Mouse (Mus musculus): ENCODE results near the gene Cd320. TPM values are rescaled to one million over a fixed set of nuclear protein-coding genes. Genes with fewer than 3 reads are reported as not detected.

Gene Cd320
- polyA plus RNA-seq, 1 experiment, result 30.6 TPM

DNA sequence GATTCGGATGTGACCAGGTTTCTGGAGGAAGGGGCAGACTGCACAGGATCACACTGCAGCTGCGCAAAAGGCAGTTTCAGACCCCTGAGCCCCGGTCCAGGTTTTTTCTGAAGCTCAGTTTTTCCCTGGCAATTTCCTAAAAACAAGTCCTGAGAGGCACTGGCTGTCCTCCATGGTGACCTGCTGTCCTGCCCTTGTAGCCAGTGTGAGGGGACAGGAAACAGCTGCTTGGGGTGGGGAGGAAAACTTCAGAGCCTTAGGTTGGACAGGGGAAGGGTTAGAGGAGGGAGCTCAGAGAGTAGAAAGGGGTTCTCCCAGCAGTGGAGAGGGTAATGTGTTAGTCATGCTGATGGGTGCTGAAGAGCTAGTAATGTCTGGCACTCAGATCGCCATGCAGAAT lies 29.9 kb upstream of the Cd320 start:
- Histone ChIP-seq H3K9ac (ENCODE audit: low read depth, poor library complexity, severe bottlenecking) (no peak overlapping the region), H3K9me3 (replicated peaks; ENCODE audit: control insufficient read depth, insufficient read depth, low read length, poor library complexity, severe bottlenecking) (no peaks in the 10 kb centered on the region), H3K27me3 (ENCODE audit: control insufficient read depth, insufficient read depth, low read length, poor library complexity, severe bottlenecking) (no peaks in the 10 kb centered on the region), H3K4me3 (ENCODE audit: low read depth, low read length) (no peak overlapping the region), H3K27ac (ENCODE audit: insufficient read depth, low read length) (no peak overlapping the region), H3K36me3 (ENCODE audit: control insufficient read depth, insufficient read depth, low read length, poor library complexity, severe bottlenecking) (no peaks in the 10 kb centered on the region), H3K4me1 (ENCODE audit: control insufficient read depth, insufficient read depth, low read length) (no peaks in the 10 kb centered on the region)
- TF ChIP-seq POLR2A (IDR thresholded peaks at IDR 0.05; ENCODE audit: insufficient read depth, low read length), result no peak
- no peak for TF ChIP-seq EP300 (IDR thresholded peaks at IDR 0.05; ENCODE audit: insufficient read depth, low read depth, low read length)
- TF ChIP-seq CTCF (IDR thresholded peaks at IDR 0.05; ENCODE audit: low read depth, low read length), result no peak

DNA sequence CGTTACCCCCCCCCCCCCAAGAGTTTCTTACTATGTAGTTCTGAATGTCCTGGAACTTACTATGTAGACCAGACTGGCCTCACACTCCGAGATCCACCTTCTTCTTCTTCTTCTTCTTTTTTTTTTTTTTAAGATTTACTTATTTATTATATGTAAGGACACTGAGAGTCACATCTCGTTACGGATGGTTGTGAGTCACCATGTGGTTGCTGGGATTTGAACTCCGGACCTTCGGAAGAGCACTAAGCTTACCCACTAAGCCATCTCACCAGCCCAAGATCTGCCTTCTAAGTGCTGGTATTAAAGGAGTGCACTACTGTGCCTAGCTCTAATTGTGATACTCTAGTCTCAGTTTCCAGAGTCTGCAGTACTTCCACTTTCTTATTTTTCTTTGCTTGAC lies 27.5 kb upstream of the Cd320 start:
- H3K9me3 ChIP-seq (replicated peaks; ENCODE audit: control insufficient read depth, insufficient read depth, low read length, poor library complexity, severe bottlenecking), result no peaks in the 10 kb centered on the region
- H3K9ac ChIP-seq (ENCODE audit: low read depth, poor library complexity, severe bottlenecking), result no peak overlapping the region
- TF ChIP-seq POLR2A (IDR thresholded peaks at IDR 0.05; ENCODE audit: insufficient read depth, low read length) (no peak), EP300 (IDR thresholded peaks at IDR 0.05; ENCODE audit: insufficient read depth, low read depth, low read length) (no peak), CTCF (IDR thresholded peaks at IDR 0.05; ENCODE audit: low read depth, low read length) (no peak)
- H3K27ac ChIP-seq (ENCODE audit: insufficient read depth, low read length), result no peak overlapping the region
- no peaks in the 10 kb centered on the region for H3K27me3 ChIP-seq (ENCODE audit: control insufficient read depth, insufficient read depth, low read length, poor library complexity, severe bottlenecking)
- no peak overlapping the region for H3K4me3 ChIP-seq (ENCODE audit: low read depth, low read length)
- H3K4me1 ChIP-seq (ENCODE audit: control insufficient read depth, insufficient read depth, low read length), result peaks cover 2% of the 10 kb centered on the region
- peaks cover 7% of the 10 kb centered on the region for H3K36me3 ChIP-seq (ENCODE audit: control insufficient read depth, insufficient read depth, low read length, poor library complexity, severe bottlenecking)

DNA sequence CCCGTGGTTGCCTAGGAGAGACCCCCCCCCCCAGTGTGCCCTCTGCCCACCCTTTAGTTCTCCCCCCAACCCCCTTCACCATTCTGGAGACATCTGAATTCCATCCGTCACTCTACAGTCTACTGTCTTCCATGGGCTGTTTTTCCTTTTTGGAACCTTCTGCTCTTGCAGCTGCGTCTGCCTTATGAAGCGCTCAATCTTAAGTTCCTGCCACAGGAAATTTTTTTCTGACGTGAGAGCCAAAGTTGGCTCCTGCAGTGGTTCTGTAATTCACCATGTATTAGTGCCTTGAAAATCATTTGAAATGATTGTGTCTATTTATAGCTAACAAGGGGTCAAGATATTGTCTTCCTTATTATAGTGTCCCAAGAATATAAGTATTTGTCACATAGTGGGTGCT lies 26.3 kb upstream of the Cd320 start:
- no peaks in the 10 kb centered on the region for H3K27me3 ChIP-seq (ENCODE audit: control insufficient read depth, insufficient read depth, low read length, poor library complexity, severe bottlenecking)
- peak overlapping the region; percentile 62 for H3K4me3 ChIP-seq (ENCODE audit: low read depth, low read length)
- TF ChIP-seq EP300 (IDR thresholded peaks at IDR 0.05; ENCODE audit: insufficient read depth, low read depth, low read length), result no peak
- TF ChIP-seq CTCF (IDR thresholded peaks at IDR 0.05; ENCODE audit: low read depth, low read length), result no peak
- no peak for TF ChIP-seq POLR2A (IDR thresholded peaks at IDR 0.05; ENCODE audit: insufficient read depth, low read length)
- peak overlapping the region; percentile 57 for H3K9ac ChIP-seq (ENCODE audit: low read depth, poor library complexity, severe bottlenecking)
- peaks cover 16% of the 10 kb centered on the region for H3K36me3 ChIP-seq (ENCODE audit: control insufficient read depth, insufficient read depth, low read length, poor library complexity, severe bottlenecking)
- 0 out of 2 replicates have a peak overlapping the region, but pooled peaks have one; percentile 9 for H3K27ac ChIP-seq (ENCODE audit: insufficient read depth, low read length)
- H3K4me1 ChIP-seq (ENCODE audit: control insufficient read depth, insufficient read depth, low read length), result peaks cover 2% of the 10 kb centered on the region
- no peaks in the 10 kb centered on the region for H3K9me3 ChIP-seq (replicated peaks; ENCODE audit: control insufficient read depth, insufficient read depth, low read length, poor library complexity, severe bottlenecking)

DNA sequence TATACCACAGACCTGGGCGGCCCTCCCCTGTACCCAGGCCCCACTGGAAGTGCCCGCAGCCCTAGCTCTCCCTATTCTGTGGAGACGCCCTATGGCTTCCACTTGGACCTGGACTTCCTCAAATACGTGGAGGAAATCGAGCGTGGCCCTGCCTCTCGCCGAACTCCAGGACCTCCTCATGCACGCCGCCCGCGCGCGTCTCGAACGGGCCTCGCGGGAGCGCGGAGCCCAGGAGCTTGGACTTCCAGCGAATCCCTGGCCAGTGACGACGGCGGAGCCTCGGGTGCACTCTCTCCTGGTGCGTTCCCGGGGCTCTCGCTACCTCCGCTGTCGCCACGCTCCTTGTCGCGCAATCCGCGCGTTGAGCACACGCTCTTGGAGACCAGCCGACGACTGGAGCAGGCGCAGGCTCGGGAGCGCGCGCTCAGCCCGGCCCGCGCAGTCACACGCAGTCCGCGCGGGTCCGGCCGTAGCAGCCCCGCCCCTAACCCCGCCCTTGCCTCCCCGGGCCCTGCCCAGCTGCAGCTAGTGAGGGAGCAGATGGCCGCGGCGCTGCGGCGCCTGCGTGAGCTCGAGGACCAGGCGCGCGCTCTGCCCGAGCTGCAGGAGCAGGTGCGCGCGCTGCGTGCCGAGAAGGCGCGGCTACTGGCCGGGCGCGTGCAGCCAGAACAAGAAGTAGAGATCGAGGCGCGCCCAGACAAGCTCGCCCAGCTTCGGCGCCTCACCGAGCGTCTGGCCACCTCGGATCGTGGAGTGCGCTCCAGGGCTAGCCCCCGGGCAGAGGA lies 25.5 kb upstream of the Cd320 start:
- Histone ChIP-seq H3K27me3 (ENCODE audit: control insufficient read depth, insufficient read depth, low read length, poor library complexity, severe bottlenecking) (no peaks in the 10 kb centered on the region), H3K9me3 (replicated peaks; ENCODE audit: control insufficient read depth, insufficient read depth, low read length, poor library complexity, severe bottlenecking) (no peaks in the 10 kb centered on the region), H3K36me3 (ENCODE audit: control insufficient read depth, insufficient read depth, low read length, poor library complexity, severe bottlenecking) (peaks cover 24% of the 10 kb centered on the region), H3K4me1 (ENCODE audit: control insufficient read depth, insufficient read depth, low read length) (peaks cover 2% of the 10 kb centered on the region), H3K27ac (ENCODE audit: insufficient read depth, low read length) (peak overlapping the region; percentile 59), H3K4me3 (ENCODE audit: low read depth, low read length) (peak overlapping the region; percentile 62), H3K9ac (ENCODE audit: low read depth, poor library complexity, severe bottlenecking) (peak overlapping the region; percentile 74)
- TF ChIP-seq CTCF (IDR thresholded peaks at IDR 0.05; ENCODE audit: low read depth, low read length), result no peak
- TF ChIP-seq POLR2A (IDR thresholded peaks at IDR 0.05; ENCODE audit: insufficient read depth, low read length), result peak; percentile 62
- TF ChIP-seq EP300 (IDR thresholded peaks at IDR 0.05; ENCODE audit: insufficient read depth, low read depth, low read length), result 0 out of 2 replicates have a peak, but pooled peaks have one; percentile 16

DNA sequence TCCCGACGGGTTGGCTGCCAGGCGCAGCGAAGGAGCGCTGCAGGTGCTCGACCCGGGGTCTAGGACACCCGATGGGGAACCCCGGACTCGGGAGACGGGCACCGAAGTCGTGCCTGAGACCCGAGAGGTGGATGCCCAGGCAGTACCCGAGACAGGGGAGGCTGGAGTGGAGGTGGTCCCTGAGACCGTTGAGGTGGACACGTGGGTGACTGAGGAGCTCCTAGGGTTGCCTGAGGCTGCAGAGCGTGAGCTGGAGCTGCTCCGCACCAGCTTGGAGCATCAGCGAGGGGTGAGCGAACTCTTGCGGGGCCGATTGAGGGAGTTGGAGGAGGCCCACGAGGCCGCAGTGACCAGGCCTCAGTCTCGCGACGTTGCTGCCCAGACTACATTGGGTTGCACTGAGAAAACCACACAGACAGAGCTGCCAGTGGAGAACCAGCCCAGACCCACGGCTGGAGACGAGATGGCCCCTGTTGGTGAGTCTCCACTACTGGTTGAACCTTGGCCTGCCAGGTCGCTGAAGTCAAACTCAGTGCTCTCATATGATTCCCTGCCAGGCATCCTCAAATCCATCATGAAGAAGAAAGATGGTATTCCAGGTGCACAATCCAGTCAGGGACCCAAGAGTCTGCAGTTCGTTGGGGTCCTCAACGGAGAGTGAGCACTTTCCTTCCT lies 24.8 kb upstream of the Cd320 start:
- TF ChIP-seq POLR2A (IDR thresholded peaks at IDR 0.05; ENCODE audit: insufficient read depth, low read length) (no peak), CTCF (IDR thresholded peaks at IDR 0.05; ENCODE audit: low read depth, low read length) (no peak), EP300 (IDR thresholded peaks at IDR 0.05; ENCODE audit: insufficient read depth, low read depth, low read length) (no peak)
- H3K36me3 ChIP-seq (ENCODE audit: control insufficient read depth, insufficient read depth, low read length, poor library complexity, severe bottlenecking), result peaks cover 31% of the 10 kb centered on the region

More for the DNA sequence above, 24.8 kb upstream of the Cd320 start:
- peak overlapping the region; percentile 74 for H3K9ac ChIP-seq (ENCODE audit: low read depth, poor library complexity, severe bottlenecking)
- peak overlapping the region; percentile 58 for H3K4me3 ChIP-seq (ENCODE audit: low read depth, low read length)
- peak overlapping the region; percentile 59 for H3K27ac ChIP-seq (ENCODE audit: insufficient read depth, low read length)
- H3K9me3 ChIP-seq (replicated peaks; ENCODE audit: control insufficient read depth, insufficient read depth, low read length, poor library complexity, severe bottlenecking), result no peaks in the 10 kb centered on the region
- H3K4me1 ChIP-seq (ENCODE audit: control insufficient read depth, insufficient read depth, low read length), result peaks cover 2% of the 10 kb centered on the region
- H3K27me3 ChIP-seq (ENCODE audit: control insufficient read depth, insufficient read depth, low read length, poor library complexity, severe bottlenecking), result no peaks in the 10 kb centered on the region

Data from ES-Bruce4 (cell line).